Comparison of ENCODE assay signal across 27 mouse cellular contexts in the genomic region with DNA sequence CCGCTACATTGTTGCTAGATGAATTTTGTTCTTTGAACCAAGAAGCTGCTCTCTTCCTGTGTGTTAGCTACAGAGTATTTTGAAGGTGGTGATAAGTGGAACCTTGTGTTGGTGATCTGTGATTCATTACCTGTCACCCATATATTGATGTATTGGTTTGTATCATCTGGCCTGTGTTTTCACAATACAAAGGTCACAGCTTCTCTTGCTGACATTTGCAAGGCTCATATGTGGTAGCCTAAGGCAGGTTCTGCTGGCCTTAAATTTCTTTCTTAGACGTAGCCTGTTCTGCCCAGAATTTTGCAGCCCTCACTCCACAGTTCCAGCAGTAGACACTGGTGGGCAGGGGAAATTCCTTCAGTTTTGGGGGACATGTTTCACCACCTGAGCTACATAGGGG.
"Had no signal": no experiment of that assay in that cellular context is flagged by ENCODE, and none has a peak within 500 bp of the region (broad histone marks: within the 10 kb centered on the region; RNA-seq: fewer than 3 reads in every experiment).

No protein-coding gene starts in this region.

- ATAC-seq: forebrain, embryonic 13.5 days; forebrain, embryonic 14.5 days; forebrain, embryonic 15.5 days; forebrain, embryonic 16.5 days; forebrain, postnatal 0 days had no signal

- H3K9ac ChIP-seq: embryonic facial prominence, embryonic 12.5 days; embryonic facial prominence, embryonic 13.5 days; embryonic facial prominence, embryonic 15.5 days; forebrain, embryonic 12.5 days; forebrain, embryonic 13.5 days; forebrain, embryonic 15.5 days; forebrain, postnatal 0 days had no signal

- H3K27me3 ChIP-seq: embryonic facial prominence, embryonic 12.5 days; embryonic facial prominence, embryonic 13.5 days; embryonic facial prominence, embryonic 15.5 days; forebrain, embryonic 12.5 days; forebrain, embryonic 13.5 days; forebrain, embryonic 15.5 days had no signal

- H3K4me1 ChIP-seq: embryonic facial prominence, embryonic 12.5 days; embryonic facial prominence, embryonic 13.5 days; embryonic facial prominence, embryonic 15.5 days; forebrain, embryonic 10.5 days; forebrain, embryonic 12.5 days; forebrain, embryonic 13.5 days; forebrain, embryonic 15.5 days had no signal

- DNase-seq: cerebellum, adult 8-10 months; cerebellum, adult 9-10 months; cerebellum, adult 9-11 months; cerebellum, postnatal 10 days; cerebellum, postnatal 14 days; cerebellum, postnatal 25 days; cerebellum, postnatal 36 days; embryo, embryonic 11 days; forebrain, postnatal 0 days; gastrocnemius, adult 2 months; gastrocnemius, postnatal 10 days; gastrocnemius, postnatal 14 days; gastrocnemius, postnatal 25 days; gastrocnemius, postnatal 36 days; heart, adult 18-20 months; heart, adult 2 months had no signal

- H3K36me3 ChIP-seq: embryonic facial prominence, embryonic 10.5 days; embryonic facial prominence, embryonic 12.5 days; embryonic facial prominence, embryonic 13.5 days; embryonic facial prominence, embryonic 15.5 days; forebrain, embryonic 10.5 days; forebrain, embryonic 12.5 days; forebrain, embryonic 15.5 days had no signal

- H3K27ac ChIP-seq: embryonic facial prominence, embryonic 10.5 days; embryonic facial prominence, embryonic 12.5 days; embryonic facial prominence, embryonic 13.5 days; embryonic facial prominence, embryonic 15.5 days; forebrain, embryonic 10.5 days; forebrain, embryonic 12.5 days; forebrain, embryonic 13.5 days; forebrain, embryonic 15.5 days; gastrocnemius, adult 2 months; heart, adult 2 months had no signal

- H3K4me3 ChIP-seq: embryonic facial prominence, embryonic 10.5 days; embryonic facial prominence, embryonic 12.5 days; embryonic facial prominence, embryonic 13.5 days; embryonic facial prominence, embryonic 15.5 days; erythroblast, embryonic 14.5 days; forebrain, embryonic 10.5 days; forebrain, embryonic 12.5 days; forebrain, embryonic 13.5 days; forebrain, embryonic 15.5 days; gastrocnemius, adult 2 months; heart, adult 2 months had no signal

- H3K9me3 ChIP-seq: embryonic facial prominence, embryonic 10.5 days; embryonic facial prominence, embryonic 12.5 days; embryonic facial prominence, embryonic 13.5 days; embryonic facial prominence, embryonic 15.5 days; forebrain, embryonic 10.5 days; forebrain, embryonic 12.5 days; forebrain, embryonic 13.5 days; forebrain, embryonic 15.5 days had no signal

- H3K4me2 ChIP-seq: embryonic facial prominence, embryonic 12.5 days; embryonic facial prominence, embryonic 13.5 days; embryonic facial prominence, embryonic 15.5 days; forebrain, embryonic 12.5 days; forebrain, embryonic 13.5 days; forebrain, embryonic 15.5 days had no signal
